Mouse (Mus musculus): Measurements from ENCODE around the gene Myl3. TPM values are rescaled to one million over a fixed set of nuclear protein-coding genes. Genes with fewer than 3 reads are reported as not detected.

Gene Myl3
- total RNA-seq, 2 experiments from 2014 or later: not detected

- ATAC-seq (replicated peaks; ENCODE audit: low FRiP score, poor library complexity, severe bottlenecking): no peak
Measured at GRCm38 (mm10) chr9:110725721-110726135, 15.9 kb upstream of the Myl3 start.

DNA sequence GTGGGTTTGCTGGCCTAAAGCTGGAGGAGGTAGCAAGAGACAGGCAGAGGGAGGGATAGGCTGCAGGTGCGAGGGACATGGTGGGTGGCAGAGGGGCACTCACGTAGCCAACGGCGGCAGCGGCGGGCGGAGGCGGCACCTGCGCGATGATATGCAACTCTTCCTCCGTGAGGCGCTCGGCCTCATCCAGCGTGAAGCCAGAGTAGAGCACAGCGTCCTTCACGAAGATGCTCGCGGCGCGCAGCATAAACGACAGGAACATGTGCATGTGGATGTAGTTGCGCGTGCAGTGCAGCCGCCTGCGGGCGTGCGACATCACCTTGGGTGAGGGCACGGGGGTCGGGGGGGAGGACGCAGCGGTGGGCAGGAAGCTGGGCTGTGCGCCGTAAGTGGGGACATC is 14.8 kb upstream of the Myl3 start:
- no peak for ATAC-seq (replicated peaks; ENCODE audit: low FRiP score, poor library complexity, severe bottlenecking)

GRCm38 (mm10) chr9:110729841-110730240 is 11.8 kb upstream of the Myl3 start:
- ATAC-seq (replicated peaks; ENCODE audit: low FRiP score, poor library complexity, severe bottlenecking): no peak

DNA sequence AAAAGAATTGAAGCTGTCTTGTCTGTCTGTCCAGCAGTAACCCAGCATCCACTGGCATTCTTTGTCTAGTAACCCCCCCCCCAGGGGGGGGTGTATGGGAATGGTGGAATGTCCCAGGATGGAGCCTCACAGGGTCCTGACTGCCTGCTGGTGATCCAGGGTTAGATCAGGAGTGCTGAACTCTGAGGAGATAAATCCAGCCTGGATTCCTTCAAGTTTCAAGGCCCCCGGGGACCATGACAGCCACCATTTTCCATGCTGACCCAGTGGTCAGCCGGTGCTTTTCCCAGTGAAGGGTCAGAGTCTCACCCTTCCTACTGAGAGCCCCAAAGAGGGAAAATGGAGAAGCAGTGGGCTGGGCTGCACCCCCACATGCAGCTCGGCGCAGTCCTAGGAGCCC is 9.8 kb upstream of the Myl3 start:
- ATAC-seq (replicated peaks; ENCODE audit: low FRiP score, poor library complexity, severe bottlenecking): no peak

- ATAC-seq (replicated peaks; ENCODE audit: low FRiP score, poor library complexity, severe bottlenecking): no peak
Measured at GRCm38 (mm10) chr9:110732623-110733022, 9.0 kb upstream of the Myl3 start.

DNA sequence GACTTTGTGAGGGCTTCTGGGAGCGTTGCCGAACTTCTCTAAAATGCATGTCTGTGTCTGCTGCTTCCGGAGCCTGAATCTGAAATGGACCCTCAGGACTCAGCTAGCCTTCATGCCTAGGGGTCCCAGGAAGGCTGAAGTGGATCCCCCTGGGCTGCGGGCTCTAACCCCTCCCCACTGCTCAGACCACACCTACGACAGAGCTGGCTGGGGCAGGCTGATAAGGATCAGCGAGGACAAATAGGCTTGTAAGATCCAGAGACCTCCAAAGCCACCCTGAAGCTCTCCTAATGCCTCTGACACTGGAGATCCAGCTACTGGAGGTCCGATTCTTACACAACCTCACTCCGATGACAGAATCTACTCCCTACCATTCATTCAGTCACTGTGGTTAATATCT is 8.6 kb upstream of the Myl3 start:
- no peak for ATAC-seq (replicated peaks; ENCODE audit: low FRiP score, poor library complexity, severe bottlenecking)

GRCm38 (mm10) chr9:110734154-110734553 is 7.5 kb upstream of the Myl3 start:
- ATAC-seq (replicated peaks; ENCODE audit: low FRiP score, poor library complexity, severe bottlenecking): no peak

- no peak for ATAC-seq (replicated peaks; ENCODE audit: low FRiP score, poor library complexity, severe bottlenecking)
Measured at GRCm38 (mm10) chr9:110736362-110736761, 5.3 kb upstream of the Myl3 start.

- no peak for ATAC-seq (replicated peaks; ENCODE audit: low FRiP score, poor library complexity, severe bottlenecking)
Measured at GRCm38 (mm10) chr9:110738054-110738453, 3.6 kb upstream of the Myl3 start.

GRCm38 (mm10) chr9:110739961-110740360 is 1.7 kb upstream of the Myl3 start:
- ATAC-seq (replicated peaks; ENCODE audit: low FRiP score, poor library complexity, severe bottlenecking): no peak

DNA sequence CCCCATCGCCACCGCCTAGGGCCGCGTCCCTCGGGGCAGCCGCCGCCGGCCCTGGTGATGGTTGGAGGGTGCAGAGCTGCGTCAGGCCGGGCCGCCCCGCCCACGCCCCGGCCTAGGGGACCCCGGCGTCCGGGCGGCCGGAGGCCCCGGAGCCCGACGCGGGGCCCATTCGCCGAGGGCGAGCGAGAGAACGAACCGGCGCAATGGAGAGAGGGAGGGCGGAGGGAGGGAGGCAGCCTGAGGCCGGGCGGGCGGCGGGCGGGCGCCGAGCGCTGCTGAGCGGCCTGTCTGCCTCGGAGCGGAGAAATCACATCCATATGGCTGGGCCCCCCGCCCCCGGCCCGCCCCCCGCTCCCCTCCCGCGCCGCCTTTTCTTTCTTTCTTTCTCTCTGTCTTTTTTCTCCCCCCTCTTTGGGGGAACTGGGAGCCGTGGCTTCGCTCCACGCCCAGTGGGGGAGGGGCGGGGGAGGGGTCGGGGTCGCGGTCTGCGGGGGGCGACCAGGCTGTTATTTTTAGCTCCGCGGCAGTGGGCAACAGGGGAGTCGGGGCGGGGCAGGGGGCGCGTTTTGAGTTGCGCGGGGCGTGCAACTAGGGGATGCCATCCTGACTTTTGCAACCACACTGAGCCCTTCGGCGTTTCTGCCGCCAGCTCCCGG is 762 bp downstream of the Myl3 start:
- ATAC-seq (replicated peaks; ENCODE audit: low FRiP score, poor library complexity, severe bottlenecking): no peak

DNA sequence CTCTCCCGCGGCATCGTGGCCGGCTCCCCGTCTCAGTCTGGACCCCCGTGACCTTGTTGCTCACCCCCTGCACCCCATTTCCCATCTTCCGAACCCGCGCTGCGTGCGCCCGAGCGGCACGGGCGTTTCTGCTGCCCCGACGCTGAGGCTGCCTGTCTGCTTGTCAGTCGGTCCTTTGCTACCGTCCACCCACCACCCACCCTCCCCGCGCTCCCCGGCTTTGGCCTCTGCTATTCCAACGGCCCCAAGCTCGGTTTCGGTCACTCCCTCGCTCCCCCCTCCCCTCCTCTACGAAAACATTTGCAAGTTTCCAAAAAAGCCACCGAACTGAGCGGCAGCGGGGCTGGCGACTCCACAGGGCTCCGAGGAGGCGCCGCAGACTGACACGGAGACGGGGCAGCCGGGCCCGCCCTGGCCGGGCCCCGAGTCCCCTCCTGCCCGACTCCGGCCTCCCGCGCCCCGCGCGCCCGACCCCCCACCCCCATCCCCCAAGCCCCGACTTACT is 1.3 kb downstream of the Myl3 start:
- no peak for ATAC-seq (replicated peaks; ENCODE audit: low FRiP score, poor library complexity, severe bottlenecking)

- no peak for ATAC-seq (replicated peaks; ENCODE audit: low FRiP score, poor library complexity, severe bottlenecking)
Measured at GRCm38 (mm10) chr9:110743456-110744323, 2.0 kb downstream of the Myl3 start.

GRCm38 (mm10) chr9:110745752-110746151 is 4.1 kb downstream of the Myl3 start:
- ATAC-seq (replicated peaks; ENCODE audit: low FRiP score, poor library complexity, severe bottlenecking): no peak

DNA sequence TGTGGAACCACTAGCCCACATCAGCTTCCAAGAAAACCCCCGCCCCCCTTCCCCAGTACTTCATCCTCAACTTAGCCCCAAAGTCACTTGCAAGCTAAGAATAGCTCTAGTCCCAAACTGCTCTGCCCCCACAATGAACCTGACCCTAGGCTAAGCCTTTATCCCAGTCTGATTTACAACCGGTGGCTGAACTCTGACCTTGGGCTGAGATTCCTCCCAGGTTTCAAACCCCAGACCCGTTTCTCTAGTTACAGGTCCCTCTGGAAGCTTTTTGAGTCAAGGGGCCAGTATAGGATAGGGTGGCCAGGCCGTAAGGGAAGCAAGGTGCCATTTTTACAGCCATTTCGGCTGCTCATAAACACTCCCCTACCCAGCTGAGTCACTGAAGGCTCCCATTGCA is 4.6 kb downstream of the Myl3 start:
- no peak for ATAC-seq (replicated peaks; ENCODE audit: low FRiP score, poor library complexity, severe bottlenecking)

GRCm38 (mm10) chr9:110746961-110747360 is 5.3 kb downstream of the Myl3 start, which contains the start of gene Pth1r:
Gene Pth1r (minus strand): TSS chr9:110747145.
- no peak for ATAC-seq (replicated peaks; ENCODE audit: low FRiP score, poor library complexity, severe bottlenecking)

- no peak for ATAC-seq (replicated peaks; ENCODE audit: low FRiP score, poor library complexity, severe bottlenecking)
Measured at GRCm38 (mm10) chr9:110748451-110748850, 6.8 kb downstream of the Myl3 start.

DNA sequence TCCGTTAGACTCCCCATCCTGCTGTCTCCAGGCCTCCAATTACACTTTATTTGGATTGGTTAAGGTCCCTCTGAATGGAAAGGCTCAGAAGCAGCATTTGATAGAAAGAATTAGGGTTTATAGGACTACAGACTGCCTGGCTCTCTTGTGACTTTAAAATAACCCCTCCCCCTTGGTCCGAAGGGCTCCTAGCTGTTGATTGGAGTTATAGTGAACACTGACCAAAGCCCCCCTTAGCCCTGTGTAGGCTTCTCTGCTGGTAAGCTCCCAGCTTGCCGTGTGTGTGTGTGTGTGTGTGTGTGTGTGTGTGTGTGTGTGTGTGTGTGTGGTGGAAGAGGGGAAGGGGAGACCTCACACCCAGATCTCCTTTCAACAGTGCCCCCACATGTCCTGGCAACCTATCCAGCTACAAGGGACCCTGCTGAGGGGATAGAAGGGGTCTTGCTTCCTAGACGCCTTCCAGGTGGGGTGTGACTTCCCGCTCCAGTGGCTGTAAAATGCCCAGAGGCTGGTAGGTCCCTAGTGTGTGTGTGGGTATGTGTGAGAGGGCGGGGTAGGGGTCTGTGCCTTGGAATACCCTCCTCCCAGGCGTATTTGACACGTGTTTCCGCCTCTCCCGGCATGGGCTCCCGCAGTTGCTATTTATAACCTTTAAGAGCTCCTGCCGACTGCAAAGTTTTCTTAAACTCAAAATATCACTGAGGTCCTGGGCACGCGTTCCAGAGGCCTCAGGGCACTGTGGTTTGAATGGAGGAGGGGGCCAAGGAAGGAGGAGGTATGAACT is 8.9 kb downstream of the Myl3 start:
- no peak for ATAC-seq (replicated peaks; ENCODE audit: low FRiP score, poor library complexity, severe bottlenecking)

DNA sequence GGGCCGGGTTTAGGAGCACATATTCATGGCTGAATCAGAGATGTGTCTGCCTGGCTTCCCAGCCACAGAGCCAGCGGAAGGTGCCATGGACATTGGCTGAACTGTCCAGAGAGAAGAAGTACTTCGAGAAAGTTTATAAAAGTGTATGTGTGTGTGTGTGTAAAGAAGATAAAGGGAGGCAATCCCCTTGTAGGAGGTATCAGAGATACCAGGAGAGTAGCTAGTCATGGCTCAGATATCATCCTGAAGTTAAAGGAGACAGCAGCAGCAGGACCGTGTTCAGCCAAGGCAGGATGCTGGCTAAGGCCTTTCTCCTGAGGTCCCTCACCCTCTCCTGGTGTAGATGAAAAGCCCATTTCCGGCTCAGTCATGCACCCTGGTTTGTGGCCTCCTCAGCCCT is 9.8 kb downstream of the Myl3 start:
- ATAC-seq (replicated peaks; ENCODE audit: low FRiP score, poor library complexity, severe bottlenecking): no peak

GRCm38 (mm10) chr9:110752917-110753435 is 11.3 kb downstream of the Myl3 start:
- no peak for ATAC-seq (replicated peaks; ENCODE audit: low FRiP score, poor library complexity, severe bottlenecking)

All from erythroblast, adult 5-6 weeks (primary cell).